Mouse (Mus musculus) liver, adult 2 months (tissue): ENCODE results near the gene Dus1l.

ENCODE experiments used
- CTCF ChIP-seq: fragments of 200-500 bp; IDR thresholded peaks from 2 replicates; pipeline ENCODE4 v1.5.1; 2011; ENCODE audit warnings: low read depth, low read length, control low read depth
- POLR2A ChIP-seq: fragments of 200-500 bp; IDR thresholded peaks from 2 replicates; pipeline ENCODE4 v1.6.1; 2011; ENCODE audit warnings: low read length, control low read depth; ENCODE audit not compliant: insufficient read depth; ENCODE audit errors: extremely low read depth

DNA sequence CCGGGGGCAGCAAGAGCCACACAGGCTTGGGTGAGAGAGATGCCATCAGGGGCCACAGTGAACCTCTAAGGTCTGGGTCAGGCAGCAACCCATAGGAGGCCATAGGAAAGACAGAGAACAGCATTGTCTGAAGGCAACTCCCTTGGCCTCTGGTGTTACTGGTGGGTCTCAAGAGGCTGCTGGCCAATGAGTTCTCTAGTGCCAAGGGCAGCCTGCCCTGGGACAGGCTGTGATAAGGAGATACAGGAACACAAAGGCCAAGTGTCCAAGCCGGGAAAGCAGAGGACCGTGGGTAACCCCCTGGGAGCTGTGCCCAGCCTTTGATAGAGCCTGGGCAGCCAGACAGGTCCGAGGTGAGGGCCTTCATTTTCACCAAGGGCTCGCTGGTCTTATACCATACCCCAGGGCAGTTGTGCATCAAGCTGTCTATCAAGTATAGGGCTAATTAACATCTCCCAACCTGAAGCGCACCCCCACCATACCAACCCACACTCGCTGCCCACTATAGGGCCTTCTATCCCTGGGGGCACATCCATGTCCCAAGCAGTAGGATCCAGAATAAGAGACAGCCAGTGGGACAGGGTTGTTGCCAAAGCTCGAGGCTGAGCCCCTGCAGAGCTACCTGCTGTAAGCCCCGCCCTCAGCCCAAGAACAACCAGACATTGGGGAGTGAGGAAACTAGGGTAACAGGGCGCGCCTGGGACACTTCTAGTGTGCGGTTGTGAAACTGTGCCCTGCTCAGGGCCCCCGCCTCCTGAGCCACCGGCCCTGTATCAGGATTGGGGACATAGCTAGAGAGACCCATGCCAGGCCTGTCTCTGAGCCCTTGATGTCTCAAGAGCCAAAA is 25.1 kb upstream of the Dus1l start:
- no peak for TF ChIP-seq POLR2A
- TF ChIP-seq CTCF = no peak
